Mouse (Mus musculus) CD4-positive, CD25-positive, alpha-beta regulatory T cell, adult 9 weeks (primary cell): ENCODE results near the gene Zfp459. TPM values are rescaled to one million over a fixed set of nuclear protein-coding genes. Genes with fewer than 3 reads are reported as not detected.

ENCODE experiments used
- polyA plus RNA-seq: library from polyadenylated mRNA; unstranded; fragments of 100-300 nt; shearing (Covaris generic); gene quantifications from one replicate; pipeline ENCODE4 v1.2.1, GENCODE M21; 2017

Zfp459 gene
- polyA plus RNA-seq, result 3.3 TPM

GRCm38 (mm10) chr13:67421207-67421857 is at the start of gene Zfp459:
Gene Zfp459 (minus strand): TSS chr13:67421418.

DNA sequence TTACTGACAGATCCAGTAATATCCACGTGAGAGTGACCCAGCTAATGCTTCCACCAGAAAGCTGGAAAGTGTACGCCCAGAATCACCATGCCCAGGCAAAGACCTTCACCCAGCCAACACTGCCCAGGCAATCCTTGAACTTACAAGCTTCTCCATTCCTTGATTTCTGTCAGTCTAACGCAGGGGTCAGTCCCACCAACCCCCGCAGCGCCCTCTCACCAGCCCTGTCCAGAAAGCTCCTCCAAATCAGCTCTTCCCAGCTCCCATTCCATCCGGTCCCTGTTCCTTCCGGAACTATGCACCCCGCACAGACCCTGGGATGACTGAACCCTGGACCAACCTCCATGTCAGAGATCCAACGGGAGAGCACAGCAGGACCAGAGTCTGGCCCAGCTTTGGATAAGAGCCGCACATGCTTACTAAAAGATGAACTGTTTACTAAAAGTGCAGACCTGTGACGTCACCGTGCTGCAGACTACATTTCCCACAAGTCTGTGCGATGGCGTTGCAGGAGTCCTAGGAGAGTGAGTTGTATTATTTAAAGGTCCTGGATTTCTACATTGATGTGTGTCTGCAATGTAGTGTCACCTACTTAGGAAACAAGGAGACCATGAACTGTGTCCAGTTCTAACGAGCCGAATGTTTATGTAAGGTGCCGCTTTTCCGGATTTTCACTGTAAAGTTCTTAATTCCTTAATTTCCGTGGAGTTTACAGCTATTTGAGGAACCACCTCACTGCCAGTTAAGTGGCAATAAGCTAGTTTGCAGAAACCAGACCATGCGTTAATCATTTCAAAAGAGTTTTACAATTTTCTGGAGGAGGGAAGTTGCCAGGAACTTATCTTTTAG is 30.2 kb upstream of the Zfp459 start, which contains the start of gene Zfp874a:
TSS of gene Zfp874a (minus strand) at position 453 of the 849 bp plus-strand sequence.

GRCm38 (mm10) chr13:67399183-67399903 is 21.9 kb downstream of the Zfp459 start, which contains the start of gene Zfp429:
Gene Zfp429 (minus strand): TSS chr13:67399819.

GRCm38 (mm10) chr13:67375050-67375911 is 45.9 kb downstream of the Zfp459 start, which contains the start of the genes Gm28041 and Zfp456:
Gene Gm28041 (minus strand): TSS chr13:67375733.
Gene Zfp456 (minus strand): TSS chr13:67375810.

GRCm38 (mm10) chr13:67360131-67360744 is 61.0 kb downstream of the Zfp459 start, which contains the start of the genes Gm28044 and Zfp953:
Gene Gm28044 (minus strand): TSS chr13:67360536.
Gene Zfp953 (minus strand): TSS chr13:67360605.

Other genes starting within 250 kb of the Zfp459 start
- 19.7 TPM for gene Rsl1, start 248.2 kb downstream of the Zfp459 start, polyA plus RNA-seq
- 7.0 TPM for gene Zfp455, start 226.9 kb downstream of the Zfp459 start, polyA plus RNA-seq
- 3.1 TPM for gene Zfp458, start 143.0 kb downstream of the Zfp459 start, polyA plus RNA-seq
- gene Zfp457, start 114.9 kb downstream of the Zfp459 start, polyA plus RNA-seq, result 1.0 TPM
- 7.4 TPM for gene Zfp595, start 88.8 kb downstream of the Zfp459 start, polyA plus RNA-seq
- gene Gm28044, start 60.9 kb downstream of the Zfp459 start, polyA plus RNA-seq, result 0.76 TPM
- 2.3 TPM for gene Zfp953, start 60.8 kb downstream of the Zfp459 start, polyA plus RNA-seq
- gene Gm28041, start 45.7 kb downstream of the Zfp459 start, polyA plus RNA-seq, result 2.6 TPM
- gene Zfp456, start 45.6 kb downstream of the Zfp459 start, polyA plus RNA-seq, result 8.0 TPM
- 29.7 TPM for gene Zfp429, start 21.6 kb downstream of the Zfp459 start, polyA plus RNA-seq
- 20.4 TPM for gene Zfp874a, start 30.2 kb upstream of the Zfp459 start, polyA plus RNA-seq
- 13.3 TPM for gene Zfp874b, start 62.8 kb upstream of the Zfp459 start, polyA plus RNA-seq
- 19.6 TPM for gene Zfp58, start 79.1 kb upstream of the Zfp459 start, polyA plus RNA-seq
- gene Gm26965, start 104.7 kb upstream of the Zfp459 start, polyA plus RNA-seq, result 1.5 TPM
- 58.4 TPM for gene Zfp87, start 104.8 kb upstream of the Zfp459 start, polyA plus RNA-seq
- gene Zfp748, start 132.4 kb upstream of the Zfp459 start, polyA plus RNA-seq, result 22.5 TPM
- 8.2 TPM for gene Zfp729b, start 188.3 kb upstream of the Zfp459 start, polyA plus RNA-seq
- gene Gm49345, start 216.4 kb upstream of the Zfp459 start, polyA plus RNA-seq, result 5.4 TPM
- gene Zfp729a, start 216.4 kb upstream of the Zfp459 start, polyA plus RNA-seq, result 8.1 TPM